Mouse (Mus musculus) hematopoietic stem cell, adult 5-6 weeks (primary cell): ENCODE measurements at regions not wholly inside any gene's neighbourhood (a gene's known extent, or its start where the extent isn't known, plus 50 kb on each side); places are given as distances from the start of the nearest gene placed in this dataset.

Source experiments
- ATAC-seq, 2 experiments: fragments of 125-278 bp in 1 of 2; replicated peaks in 1 of 2; 2 replicates each; pipeline ENCODE4 v1.8.0; 2016 to 2017; ENCODE audit warnings: inconsistent platforms in 2 of 2, mild to moderate bottlenecking in 2 of 2, moderate number of reproducible peaks in 2 of 2, low read depth in 1 of 2, moderate TSS enrichment in 1 of 2; ENCODE audit not compliant: low FRiP score in 2 of 2, poor library complexity in 2 of 2, severe bottlenecking in 2 of 2, insufficient read depth in 1 of 2, low TSS enrichment in 1 of 2

DNA sequence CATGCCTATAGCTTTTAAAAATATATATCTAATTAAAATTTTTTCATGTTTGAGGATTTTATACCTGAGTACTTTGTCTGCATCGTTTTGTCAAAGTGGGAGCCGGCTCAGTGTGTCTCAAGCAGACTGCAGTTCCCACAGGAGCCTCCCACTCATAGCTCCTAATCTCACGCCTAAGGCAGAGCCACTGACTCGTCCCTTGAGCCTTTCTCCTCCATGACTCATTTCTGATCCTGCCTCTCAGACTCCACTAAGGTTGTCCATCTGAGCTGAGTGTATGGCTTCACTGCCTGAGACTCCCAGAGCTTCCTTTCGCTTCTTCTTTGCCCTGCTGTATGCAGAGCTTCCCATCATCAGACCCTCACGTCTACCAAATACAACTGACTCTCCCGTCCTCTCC is 98.8 kb downstream of the Efnb2 start:
- ATAC-seq = no peak

DNA sequence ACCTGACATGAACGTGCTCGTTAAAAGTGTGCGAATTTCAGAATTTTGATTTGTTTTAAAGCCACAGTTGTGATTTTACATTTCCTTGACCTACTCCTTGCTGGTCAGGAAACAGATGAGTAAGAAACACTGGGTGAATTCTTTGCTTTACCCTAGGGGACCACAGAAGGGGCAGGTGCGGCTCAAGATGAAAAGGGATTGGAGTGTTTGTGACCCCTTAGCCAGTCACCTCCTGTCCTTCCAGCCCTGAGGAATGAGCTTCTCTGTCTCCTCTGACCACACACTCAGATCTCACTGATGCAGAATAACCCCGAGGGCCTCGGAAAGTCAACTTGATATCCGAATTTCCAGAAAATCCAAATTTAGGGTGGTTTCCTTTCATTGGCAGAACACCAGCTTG is 103.0 kb downstream of the Efnb2 start:
- no peak for ATAC-seq

DNA sequence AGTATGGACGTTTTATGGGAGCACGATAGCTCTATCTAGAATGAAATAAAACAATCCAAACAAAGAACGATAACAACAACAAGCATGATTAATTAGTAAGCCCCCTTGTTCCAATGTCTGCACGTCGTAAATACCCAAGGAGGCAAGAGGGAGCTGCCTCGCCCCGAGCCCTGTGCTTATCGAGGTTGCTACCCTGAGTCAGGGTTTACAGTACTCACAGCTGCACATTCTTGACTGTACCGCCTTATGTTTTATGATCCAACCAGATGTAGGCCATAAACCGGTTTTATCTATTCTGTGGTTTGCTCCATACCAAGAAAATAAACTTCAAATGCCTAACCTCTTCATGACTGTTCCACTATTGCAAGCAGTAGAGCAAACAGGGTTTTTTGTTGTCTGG is 104.9 kb downstream of the Efnb2 start:
- ATAC-seq = no peak

DNA sequence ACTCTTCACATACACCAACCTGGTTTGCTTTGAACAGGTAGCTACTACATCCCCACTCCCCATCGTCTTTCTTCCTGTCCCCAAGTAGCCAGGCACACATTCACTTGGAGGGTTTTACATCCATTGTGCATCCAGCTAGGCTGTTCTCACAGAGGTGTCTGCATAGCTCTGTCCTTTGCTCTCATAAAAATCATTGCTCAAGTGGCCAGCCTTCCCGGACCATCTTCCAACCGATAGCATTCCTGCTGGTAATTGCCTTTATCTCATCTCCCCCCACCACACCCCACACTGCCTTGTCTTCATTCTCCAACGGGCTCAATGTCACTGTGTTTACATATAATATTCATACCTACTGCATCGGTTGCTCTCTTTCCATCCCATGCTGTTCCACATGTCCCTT is 106.4 kb downstream of the Efnb2 start:
- ATAC-seq = no peak

DNA sequence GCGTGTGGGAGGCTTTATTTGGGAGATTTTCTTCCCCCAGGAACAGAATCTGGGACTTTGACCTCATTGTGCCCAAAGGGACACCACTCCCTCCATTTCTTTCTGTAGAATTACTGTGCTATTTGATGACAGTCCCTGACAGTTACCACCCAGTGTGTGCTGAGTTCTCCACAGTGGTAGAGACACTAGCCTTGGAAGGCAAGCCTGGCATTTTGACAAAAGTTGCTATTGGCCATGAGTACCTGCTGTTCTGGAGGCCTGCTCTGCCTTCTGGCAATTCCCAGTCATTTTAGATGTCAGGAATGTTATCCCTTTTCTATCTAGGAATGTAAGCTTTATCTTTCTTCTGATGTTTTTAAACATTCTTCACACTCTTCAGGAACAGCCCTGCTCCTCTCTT is 108.3 kb downstream of the Efnb2 start:
- no peak for ATAC-seq

DNA sequence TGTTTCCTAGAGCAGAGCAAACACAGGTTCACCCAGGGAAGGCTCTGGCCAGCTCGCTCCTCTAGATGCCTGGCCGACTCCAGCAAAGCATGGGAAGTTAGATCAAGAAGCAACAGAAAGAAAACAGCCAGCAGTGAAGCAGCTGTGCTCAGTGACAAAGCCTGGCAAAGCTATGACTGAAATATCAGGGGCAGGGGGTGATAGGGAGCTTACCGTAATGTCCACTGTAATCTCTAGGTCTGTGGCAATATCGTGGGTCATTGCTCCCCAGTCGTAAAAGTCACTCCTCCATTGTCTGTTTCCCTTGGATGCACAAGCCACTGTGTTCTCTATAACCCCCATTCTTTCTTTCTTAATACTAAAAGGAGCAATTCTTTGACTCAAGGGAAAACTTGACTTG is 124.4 kb downstream of the Efnb2 start:
- no peak for ATAC-seq

DNA sequence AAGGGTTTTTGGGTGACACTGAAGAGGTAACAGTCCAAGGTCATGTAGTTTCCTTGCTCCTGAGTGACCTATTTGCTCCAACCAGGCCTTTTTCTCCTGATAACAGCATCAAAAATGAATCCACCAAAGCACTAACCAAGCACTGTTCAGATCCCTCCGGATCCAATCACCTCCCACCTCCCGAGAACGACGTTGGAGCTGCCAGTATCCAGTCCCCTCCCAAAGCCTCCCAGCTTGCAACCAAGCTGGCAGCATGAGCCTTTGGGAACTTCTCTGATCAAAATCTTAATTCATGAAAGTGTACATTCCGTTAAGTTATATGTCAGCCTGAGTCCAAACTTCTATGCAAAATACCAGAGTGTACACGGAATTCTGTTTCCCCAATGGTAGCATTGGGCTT is 126.3 kb downstream of the Efnb2 start:
- no peak for ATAC-seq

DNA sequence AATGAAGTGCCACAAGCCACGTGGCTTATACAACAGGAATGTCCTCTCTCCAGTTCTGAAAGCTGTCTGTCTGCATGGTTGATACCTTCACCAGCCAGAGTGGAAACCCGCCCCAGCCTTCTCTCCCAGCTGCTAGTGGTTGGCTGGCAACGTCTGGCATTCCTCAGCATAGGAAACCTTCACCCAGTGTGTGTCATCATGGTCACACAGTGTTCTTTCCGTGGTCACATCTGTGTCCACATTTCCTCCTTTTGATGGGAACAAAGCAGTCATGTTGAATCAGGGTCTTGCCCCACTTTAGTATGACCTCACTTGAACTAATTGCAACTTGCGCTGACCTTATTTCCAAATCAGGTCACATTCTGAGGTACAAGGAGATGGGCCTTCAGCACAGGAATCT is 128.1 kb downstream of the Efnb2 start:
- no peak for ATAC-seq

DNA sequence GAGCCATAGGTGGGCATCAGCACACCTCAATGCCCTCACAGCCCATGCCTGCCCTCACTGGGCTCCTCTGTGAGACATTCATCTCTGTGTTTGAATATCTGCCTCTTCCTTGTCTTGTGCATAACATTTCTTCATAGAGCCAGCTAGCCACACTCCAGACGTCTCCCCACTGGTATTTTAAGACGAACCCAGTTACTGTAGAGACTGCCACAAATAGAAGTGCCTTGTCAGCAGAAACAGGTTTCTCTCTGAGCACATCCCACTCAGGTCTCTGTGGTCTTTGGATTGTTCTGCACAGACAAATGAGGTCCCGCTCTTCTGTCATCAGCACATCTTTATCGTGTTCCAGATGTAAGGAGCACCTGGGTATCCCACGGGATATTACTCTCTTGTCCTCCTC is 130.5 kb downstream of the Efnb2 start:
- ATAC-seq = no peak

DNA sequence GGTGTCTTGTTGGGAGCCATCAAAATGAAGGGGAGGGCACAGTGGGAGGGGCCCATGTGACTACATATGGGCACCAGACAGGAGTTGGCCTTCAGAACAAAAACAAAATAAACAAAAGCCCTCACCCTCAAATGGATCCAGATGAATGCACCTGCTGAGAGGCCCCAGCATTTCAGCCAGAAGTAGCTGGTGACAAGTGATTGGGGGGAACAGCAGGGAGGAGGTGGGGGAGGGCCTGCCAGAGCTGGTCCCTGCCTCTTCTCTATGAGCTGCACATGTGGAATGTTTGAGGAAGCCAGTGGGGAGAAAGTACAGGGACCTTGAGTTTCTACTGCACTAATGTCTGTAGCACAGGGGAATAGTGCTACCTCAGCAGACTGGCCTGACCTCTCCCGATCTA is 139.5 kb downstream of the Efnb2 start:
- ATAC-seq = no peak

DNA sequence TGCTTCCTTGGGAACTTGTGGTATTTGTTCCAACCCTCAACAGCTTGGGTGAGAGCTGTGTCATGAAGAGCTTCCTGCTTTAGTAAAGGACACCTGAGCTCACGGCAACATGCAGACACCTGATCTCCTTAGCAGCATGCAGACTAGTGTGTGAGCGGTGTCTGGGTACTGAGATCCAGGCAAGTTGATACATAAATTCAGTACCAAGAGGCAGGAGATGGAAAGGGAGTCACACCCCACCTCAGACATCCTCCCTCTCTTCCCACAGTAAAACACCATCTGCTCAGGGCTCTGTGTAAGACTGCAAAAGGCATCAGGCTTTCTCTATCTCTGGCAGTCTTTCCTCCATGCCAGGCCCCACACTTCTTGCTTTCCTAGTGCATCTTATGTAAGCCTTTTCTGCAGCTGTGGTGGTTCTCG is 141.3 kb downstream of the Efnb2 start:
- ATAC-seq = no peak

DNA sequence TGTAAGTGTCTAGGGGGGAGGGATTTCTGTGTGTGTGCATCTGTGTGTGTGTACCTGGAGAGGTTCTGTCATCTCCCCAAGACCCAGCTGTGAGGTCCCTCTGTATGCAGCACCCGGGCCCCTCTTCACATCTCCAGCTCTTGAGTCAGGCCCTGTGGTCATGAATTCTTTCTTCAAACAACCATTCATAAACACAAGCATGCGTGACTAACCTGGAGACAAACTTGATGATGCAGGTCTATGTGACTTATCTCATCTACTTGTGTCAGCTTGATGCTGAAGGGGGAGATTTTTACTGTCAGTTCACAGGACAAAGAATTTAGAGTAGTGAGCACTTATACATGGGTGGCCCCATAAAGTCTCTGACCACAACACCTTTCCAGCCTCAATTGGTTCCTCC is 143.4 kb downstream of the Efnb2 start:
- no peak for ATAC-seq

DNA sequence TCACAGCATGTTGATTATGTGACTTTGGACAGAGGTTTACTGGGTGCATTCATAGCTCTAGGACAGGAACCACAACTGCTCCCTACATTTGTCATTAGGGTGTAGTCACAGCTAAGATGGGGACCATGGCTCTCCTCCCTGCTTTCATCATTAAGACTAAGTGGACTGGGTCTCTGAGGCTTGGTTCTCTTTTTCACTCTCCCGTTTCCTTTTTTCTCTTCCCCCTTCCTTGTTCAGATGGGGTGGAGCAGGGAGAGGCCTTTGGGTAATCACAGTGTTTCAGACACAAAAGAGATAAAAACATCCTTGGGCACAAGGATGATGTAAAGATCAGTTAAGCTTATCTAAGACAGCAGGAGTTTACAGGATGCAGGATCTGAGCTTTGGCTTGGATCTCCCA is 144.8 kb downstream of the Efnb2 start:
- ATAC-seq = no peak

DNA sequence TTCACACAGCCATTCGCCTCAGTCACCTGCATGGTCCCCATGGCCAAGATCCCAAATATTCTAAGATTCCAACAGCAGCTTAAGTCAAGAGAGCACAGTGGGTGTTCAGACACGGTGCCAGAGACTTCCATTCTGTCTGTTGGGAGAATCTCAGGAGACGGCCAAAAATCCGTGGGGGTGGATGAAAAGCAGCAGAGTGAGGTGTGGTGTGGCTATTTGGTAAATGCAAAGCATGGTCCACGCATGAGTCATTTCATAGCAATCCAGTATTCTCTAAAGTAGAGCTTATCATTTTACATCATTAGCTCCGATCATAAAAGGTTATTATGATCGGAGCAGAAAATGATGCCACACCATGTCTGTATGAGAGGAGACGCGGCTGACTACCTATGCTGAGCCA is 161.1 kb downstream of the Efnb2 start:
- ATAC-seq = no peak

DNA sequence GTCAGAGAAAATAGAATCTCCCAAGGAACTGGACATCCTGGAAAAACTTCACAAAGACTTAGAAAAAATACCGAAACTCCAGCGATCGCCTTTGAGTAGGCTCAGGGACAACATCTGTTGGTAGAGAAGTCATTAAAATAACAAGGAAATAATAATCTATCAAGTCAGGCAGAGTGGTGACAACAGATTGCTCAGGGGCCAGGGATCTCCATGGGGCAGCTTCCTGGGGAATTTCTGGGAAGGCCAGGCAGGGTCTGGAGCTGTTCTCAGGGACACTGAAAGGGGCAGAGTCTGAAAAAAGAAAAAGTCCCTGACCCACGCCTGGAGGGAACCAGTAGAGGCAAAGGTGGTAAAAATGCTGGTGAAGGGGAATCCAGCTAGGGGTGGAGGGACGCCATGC is 162.3 kb downstream of the Efnb2 start:
- ATAC-seq = no peak

DNA sequence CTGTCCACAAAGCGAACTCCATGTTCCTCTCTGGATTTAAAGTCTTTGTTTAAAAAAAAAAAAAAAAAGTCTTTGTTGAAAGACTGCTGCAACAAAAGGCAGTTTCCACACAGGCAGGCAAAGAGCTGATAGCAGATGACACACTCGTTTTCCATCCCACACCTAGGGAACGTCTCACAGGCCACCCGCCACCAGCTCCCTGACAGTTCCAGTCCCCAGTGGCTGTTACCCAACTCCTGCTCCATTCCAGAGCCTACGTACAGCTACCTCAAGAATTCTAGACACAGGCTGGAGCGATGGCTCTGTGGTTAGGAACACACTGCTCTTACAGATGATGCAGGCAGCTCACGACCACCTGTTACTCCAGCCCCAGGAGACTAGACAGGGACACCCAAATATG is 165.6 kb downstream of the Efnb2 start:
- ATAC-seq = no peak

DNA sequence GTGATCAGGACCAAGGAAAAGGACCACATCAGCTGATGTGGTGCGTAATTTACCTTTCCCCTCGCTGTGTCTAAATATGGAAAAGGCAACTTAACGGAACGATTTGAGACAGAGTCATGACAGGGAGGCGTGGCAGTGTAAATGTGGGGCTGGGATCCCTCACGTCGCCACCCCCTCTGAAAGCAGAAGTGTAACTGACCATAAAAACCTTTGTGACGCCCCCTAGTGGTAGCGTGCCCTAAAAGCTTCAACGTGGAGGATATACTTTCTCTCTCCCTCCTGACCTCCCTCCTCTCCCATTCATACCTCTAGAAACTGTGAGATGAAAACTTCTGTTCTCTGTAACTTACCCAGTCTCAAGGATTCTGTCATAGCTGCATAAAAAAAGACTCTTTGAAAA is 166.8 kb downstream of the Efnb2 start:
- no peak for ATAC-seq

DNA sequence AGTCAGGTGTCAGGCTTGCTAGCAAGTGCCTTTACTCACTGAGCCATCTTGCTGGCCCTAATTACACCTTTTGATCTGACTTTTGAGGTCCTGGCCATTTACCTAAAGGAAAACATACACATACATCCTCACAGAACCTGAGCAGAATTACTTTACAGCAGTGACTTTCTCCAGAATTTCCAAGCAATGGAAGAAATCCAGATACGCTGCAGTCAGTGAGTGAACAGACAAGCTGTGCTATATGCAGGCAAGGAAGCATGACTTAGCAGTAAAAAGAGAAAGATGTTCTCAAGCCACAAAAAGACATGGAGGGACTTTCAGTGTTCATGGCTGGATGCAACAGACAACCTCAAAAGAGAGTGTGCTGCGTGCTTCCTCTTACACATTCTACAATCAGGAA is 169.1 kb downstream of the Efnb2 start:
- ATAC-seq = no peak

DNA sequence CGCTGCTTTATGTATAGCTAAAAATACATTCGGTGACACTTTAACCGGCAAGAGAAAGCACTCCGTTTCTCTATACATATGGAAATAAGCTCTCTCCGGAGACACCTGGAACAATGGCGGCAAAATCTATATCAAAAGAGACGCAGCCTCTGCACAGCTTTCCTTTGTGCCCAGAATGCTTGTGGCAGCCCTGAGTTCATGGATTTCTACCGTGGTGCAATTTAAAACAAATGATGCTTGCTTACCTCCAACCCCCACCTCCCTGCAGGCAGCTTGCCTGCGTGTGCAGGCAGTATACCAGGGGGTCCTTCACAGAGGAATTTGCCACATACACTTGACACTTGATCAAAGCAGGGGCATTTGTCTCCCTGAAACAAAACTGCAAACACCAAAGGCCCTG is 171.3 kb downstream of the Efnb2 start:
- ATAC-seq = no peak
